Mouse (Mus musculus) myocyte (in vitro differentiated cells): ENCODE measurements at regions not wholly inside any gene's neighbourhood (a gene's known extent, or its start where the extent isn't known, plus 50 kb on each side); places are given as distances from the start of the nearest gene placed in this dataset.

Source experiments
- MAX ChIP-seq: IDR thresholded peaks from one replicate; pipeline ENCODE4 v1.6.1; 2011; ENCODE audit warnings: low read depth, mild to moderate bottlenecking, control low read depth
- MYOD1 ChIP-seq, 3 experiments: IDR thresholded peaks; one replicate each; pipeline ENCODE4 v1.6.1; 2011; ENCODE audit warnings: control low read depth in 2 of 3, low read depth in 2 of 3, mild to moderate bottlenecking in 2 of 3, moderate library complexity in 1 of 3; ENCODE audit not compliant: insufficient read length in 2 of 3, control insufficient read depth in 1 of 3
- MYOG ChIP-seq, 3 experiments: IDR thresholded peaks; one replicate each; pipeline ENCODE4 v1.6.1; 2011; ENCODE audit warnings: control low read depth in 2 of 3, low read depth in 2 of 3, mild to moderate bottlenecking in 2 of 3; ENCODE audit not compliant: insufficient read length in 2 of 3, control insufficient read depth in 1 of 3, insufficient read depth in 1 of 3
- POLR2A ChIP-seq: IDR thresholded peaks from one replicate; pipeline ENCODE4 v1.6.1; 2011; ENCODE audit warnings: low read depth, mild to moderate bottlenecking, control low read depth, moderate library complexity; ENCODE audit not compliant: insufficient read length
- POLR2AphosphoS2 ChIP-seq: IDR thresholded peaks from one replicate; pipeline ENCODE4 v1.6.1; 2011; ENCODE audit warnings: low read depth, control low read depth; ENCODE audit not compliant: insufficient read length
- REST ChIP-seq: IDR thresholded peaks from one replicate; pipeline ENCODE4 v1.6.1; 2011; ENCODE audit warnings: mild to moderate bottlenecking, control low read depth, moderate library complexity; ENCODE audit not compliant: insufficient read depth, insufficient read length
- TCF12 ChIP-seq: IDR thresholded peaks from one replicate; pipeline ENCODE4 v1.6.1; 2011; ENCODE audit warnings: mild to moderate bottlenecking, control low read depth; ENCODE audit not compliant: poor library complexity, insufficient read depth, severe bottlenecking
- TCF3 ChIP-seq: IDR thresholded peaks from one replicate; pipeline ENCODE4 v1.6.1; 2011; ENCODE audit warnings: low read depth, control low read depth; ENCODE audit not compliant: insufficient read length

DNA sequence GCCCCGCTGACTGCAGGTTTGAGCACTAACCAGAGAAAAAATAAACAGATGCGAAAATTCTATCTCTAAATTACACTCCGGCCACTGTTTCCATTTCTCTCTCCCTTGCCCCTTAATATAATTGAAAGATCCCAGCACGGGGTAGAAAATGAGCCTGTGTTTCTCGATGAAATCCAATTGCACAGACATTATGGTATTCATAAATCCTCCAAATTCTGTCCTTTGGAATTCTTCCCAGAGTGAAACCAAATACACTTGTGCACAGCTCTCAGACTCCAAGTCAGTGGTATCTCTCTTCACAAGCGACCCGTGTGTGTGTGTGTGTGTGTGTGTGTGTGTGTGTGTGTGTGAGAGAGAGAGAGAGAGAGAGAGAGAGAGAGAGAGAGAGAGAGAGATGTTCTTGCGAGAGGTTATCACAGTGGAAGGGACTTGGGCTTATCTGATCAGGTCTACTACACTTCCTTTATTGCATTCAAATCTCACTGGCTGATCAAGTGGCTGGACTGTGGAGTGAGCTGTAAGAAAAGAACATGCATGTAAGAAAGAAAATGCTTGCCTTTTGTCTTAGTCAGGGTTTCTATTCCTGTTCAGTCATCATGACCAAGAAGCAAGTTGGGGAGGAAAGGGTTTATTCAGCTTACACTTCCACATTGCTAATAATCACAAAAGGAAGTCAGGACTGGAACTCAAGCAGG lies 529.6 kb upstream of the Gm19410 start:
- no peak for TF ChIP-seq MYOG (IDR thresholded peaks at IDR 0.05; ENCODE audit: control insufficient read depth in 1 of 3, insufficient read depth in 1 of 3, insufficient read length in 2 of 3, low read depth in 2 of 3)
- TF ChIP-seq MAX, result no peak
- no peak for TF ChIP-seq POLR2AphosphoS2
- no peak for TF ChIP-seq MYOD1 (IDR thresholded peaks at IDR 0.05; ENCODE audit: control insufficient read depth in 1 of 3, insufficient read length in 2 of 3, low read depth in 2 of 3)
- no peak for TF ChIP-seq TCF3
- TF ChIP-seq REST, result no peak
- TF ChIP-seq POLR2A, result no peak
- no peak for TF ChIP-seq TCF12
